Mouse (Mus musculus): Measurements from ENCODE around the gene Nt5c. TPM values are rescaled to one million over a fixed set of nuclear protein-coding genes. Genes with fewer than 3 reads are reported as not detected.

The Nt5c gene
- total and polyA plus RNA-seq, 3 experiments, result 99.3 to 102 TPM; not detected in 1

DNA sequence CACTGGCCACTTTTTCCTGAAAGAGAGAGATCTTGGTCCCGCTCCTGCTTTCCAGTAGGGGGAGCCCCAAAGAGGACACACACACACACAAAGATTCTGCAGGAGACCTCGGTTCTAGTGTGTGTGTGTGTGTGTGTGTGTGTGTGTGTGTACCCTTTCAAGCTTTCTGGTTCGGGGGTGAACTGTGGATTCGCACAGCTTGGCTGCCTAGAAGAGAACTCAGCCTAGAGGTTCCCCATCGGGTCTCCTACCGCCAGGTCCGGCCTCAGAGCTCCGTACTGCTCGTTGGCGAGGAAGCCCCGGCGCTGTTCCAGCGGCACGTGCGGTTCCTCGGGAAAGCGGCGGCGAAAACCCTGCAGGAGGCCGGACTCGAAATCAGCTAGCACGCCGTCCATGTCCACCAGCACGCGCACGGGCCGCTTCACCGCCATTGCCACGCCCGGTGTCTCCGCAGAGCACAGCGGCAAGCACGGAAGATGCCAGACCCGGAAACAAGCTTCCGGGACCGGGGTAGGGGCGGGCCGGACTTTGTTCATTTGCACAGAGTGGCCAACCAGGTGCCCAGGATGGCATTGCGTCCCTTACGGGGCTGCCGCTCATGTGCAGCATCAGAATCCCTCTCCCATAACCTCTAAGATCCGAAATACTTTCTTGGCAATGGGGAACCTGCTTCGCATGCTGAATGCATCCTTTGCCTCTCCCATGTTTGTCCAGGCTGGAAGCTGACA, at the start of gene Nt5c (continued):
- TF ChIP-seq E2F4 (IDR thresholded peaks at IDR 0.05; ENCODE audit: borderline replicate concordance, low read depth, low read length) (no peak), GATA1 (IDR thresholded peaks at IDR 0.05; ENCODE audit: low read depth, low read length) (no peak), CHD1 (IDR thresholded peaks at IDR 0.05; ENCODE audit: low read depth, low read length) (no peak), ZNF384 (IDR thresholded peaks at IDR 0.05; ENCODE audit: low read depth, low read length) (no peak), TAL1 (IDR thresholded peaks at IDR 0.05; ENCODE audit: low read length) (no peak)

DNA sequence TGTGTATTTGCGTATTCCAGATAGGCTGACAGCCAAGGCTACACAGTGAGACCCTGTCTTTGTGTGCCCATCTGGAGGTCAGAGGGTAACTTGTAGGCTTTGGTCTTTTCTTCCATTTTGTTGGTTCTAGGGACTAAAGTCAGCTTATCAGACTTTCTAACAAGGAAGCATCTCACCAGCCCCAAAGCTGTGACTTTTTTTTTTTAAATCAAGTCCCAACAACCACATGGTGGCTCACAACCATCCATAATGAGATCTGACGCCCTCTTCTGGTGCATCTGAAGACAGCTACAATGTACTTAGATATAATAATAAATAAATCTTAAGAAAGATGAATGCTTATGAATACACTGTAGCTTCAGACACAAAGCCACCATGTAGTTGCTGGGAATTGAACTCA, 46.4 kb upstream of the Nt5c start:
- no peak overlapping the region for H3K4me3 ChIP-seq (ENCODE audit: control insufficient read depth in 1 of 2, insufficient read depth in 1 of 2, low read depth in 2 of 2, low read length in 2 of 2)
- H3K27ac ChIP-seq (ENCODE audit: control insufficient read depth, low read depth, low read length), result no peak overlapping the region
- peaks cover 0 to 2% of the 10 kb centered on the region in 2 experiments; a peak in 2 of 4 replicates for H3K27me3 ChIP-seq (ENCODE audit: control insufficient read depth in 1 of 2, insufficient read depth in 2 of 2, low read length in 2 of 2)
- no peaks in the 10 kb centered on the region for H3K9me3 ChIP-seq (replicated peaks; ENCODE audit: insufficient read depth, low read length)
- DNase-seq (ENCODE audit: low read depth, low spot score), result peak; percentile 76
- no peak overlapping the region for H3K9ac ChIP-seq (ENCODE audit: control insufficient read depth, low read depth, low read length, poor library complexity, severe bottlenecking)
- TF ChIP-seq SIN3A (IDR thresholded peaks at IDR 0.05; ENCODE audit: low read length), result peak; percentile 75; the same call in 1 of the 2 replicates
- peak; percentile 66 for TF ChIP-seq SMC3 (IDR thresholded peaks at IDR 0.05; ENCODE audit: low read depth, low read length)
- no peak for TF ChIP-seq ZMIZ1 (IDR thresholded peaks at IDR 0.05; ENCODE audit: low read depth, low read length)
- peak; percentile 90 for TF ChIP-seq RCOR1 (IDR thresholded peaks at IDR 0.05; ENCODE audit: low read depth, low read length)
- TF ChIP-seq POLR2AphosphoS2 (IDR thresholded peaks at IDR 0.05; ENCODE audit: low read length), result no peak
- TF ChIP-seq MYC (IDR thresholded peaks at IDR 0.05; ENCODE audit: low read depth, low read length), result peak; percentile 95
- TF ChIP-seq ZNF384 (IDR thresholded peaks at IDR 0.05; ENCODE audit: low read depth, low read length), result peak; percentile 96
- TF ChIP-seq RAD21 (IDR thresholded peaks at IDR 0.05; ENCODE audit: low read depth, low read length), result peak; percentile 44
- peak; percentile 47; the same call in 1 of the 2 replicates for TF ChIP-seq GATA1 (IDR thresholded peaks at IDR 0.05; ENCODE audit: low read depth, low read length)
- peak; percentile 47; the same call in 1 of the 2 replicates for TF ChIP-seq MAX (IDR thresholded peaks at IDR 0.05; ENCODE audit: low read length)
- no peak for TF ChIP-seq MAFK (IDR thresholded peaks at IDR 0.05; ENCODE audit: borderline replicate concordance, low read depth, low read length)
- TF ChIP-seq HCFC1 (IDR thresholded peaks at IDR 0.05; ENCODE audit: low read depth, low read length), result peak; percentile 42; the same call in 1 of the 2 replicates
- TF ChIP-seq ZC3H11A (IDR thresholded peaks at IDR 0.05; ENCODE audit: low read depth, low read length), result peak; percentile 61
- TF ChIP-seq TCF12 (IDR thresholded peaks at IDR 0.05; ENCODE audit: low read depth, low read length), result 0 out of 2 replicates have a peak, but pooled peaks have one; percentile 39
- 0 out of 2 replicates have a peak, but pooled peaks have one; percentile 53 for TF ChIP-seq ELF1 (IDR thresholded peaks at IDR 0.05; ENCODE audit: low read depth, low read length)
- no peak for TF ChIP-seq USF1 (IDR thresholded peaks at IDR 0.05; ENCODE audit: low read depth, low read length)
- peak; percentile 78 for TF ChIP-seq MXI1 (IDR thresholded peaks at IDR 0.05; ENCODE audit: low read depth, low read length)
- peak; percentile 7 to 57 (median 20); a peak in 3 of 6 replicates for TF ChIP-seq CTCF (IDR thresholded peaks at IDR 0.05 in 2 of 3, conservative IDR thresholded peaks at IDR 0.05 in 1 of 3; ENCODE audit: control insufficient read depth in 1 of 3, insufficient read depth in 1 of 3, low read depth in 2 of 3, low read length in 3 of 3, poor library complexity in 1 of 3, severe bottlenecking in 1 of 3)
- H3K4me1 ChIP-seq (ENCODE audit: control insufficient read depth in 1 of 2, insufficient read depth in 2 of 2, low read length in 2 of 2), result peaks cover 9 to 20% of the 10 kb centered on the region in 2 experiments
- peaks cover 15 to 26% of the 10 kb centered on the region in 2 experiments for H3K36me3 ChIP-seq (ENCODE audit: control insufficient read depth in 1 of 2, insufficient read depth in 2 of 2, low read length in 2 of 2)
- H3K79me2 ChIP-seq (ENCODE audit: control insufficient read depth, insufficient read depth, low read length, poor library complexity), result peaks cover 30% of the 10 kb centered on the region

All from MEL (cell line).